Mouse (Mus musculus): ENCODE results near the gene Gm28042.

Gm28042 gene

DNA sequence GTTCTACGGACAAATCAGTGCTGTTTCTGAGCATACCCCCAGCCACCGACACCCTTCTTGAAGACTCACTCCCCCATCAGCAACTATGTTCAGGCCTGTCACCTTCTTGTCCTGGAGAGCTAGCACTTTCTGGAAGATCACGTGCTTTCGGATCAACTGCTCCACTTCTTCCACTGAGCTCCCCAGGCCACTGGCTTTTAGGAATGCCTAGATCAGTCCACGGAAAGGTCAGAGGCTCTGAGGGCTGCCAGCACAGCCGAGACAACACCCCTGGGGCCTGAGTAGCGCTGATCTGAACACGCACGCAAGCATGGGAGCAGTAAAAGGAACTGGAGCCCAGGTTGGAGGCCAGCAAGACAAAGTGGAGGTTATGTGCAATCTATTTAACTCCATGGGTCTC, 33.4 kb downstream of the Gm28042 start:
- DNase-seq (ENCODE audit: low spot score), result no peak

DNA sequence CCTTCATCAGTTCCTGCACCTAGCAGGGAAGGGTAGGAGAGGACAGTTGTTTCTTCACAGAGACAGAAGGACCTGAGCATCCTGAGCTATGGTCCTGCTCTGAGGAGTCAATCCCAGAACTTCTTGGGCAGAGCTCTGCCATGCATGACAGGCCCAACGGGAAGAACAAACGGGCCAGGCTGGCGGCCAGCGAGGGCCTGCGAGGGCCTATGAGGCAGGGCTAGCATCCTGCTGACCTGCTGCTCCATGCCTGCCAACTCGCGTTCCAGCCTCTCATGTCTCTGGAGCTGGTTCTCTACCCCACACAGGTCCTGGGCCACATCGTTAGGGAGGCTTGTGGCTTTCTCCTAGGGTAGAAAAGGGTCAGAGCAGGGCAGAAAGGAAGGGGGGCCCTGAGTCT, 35.0 kb downstream of the Gm28042 start:
- no peak for DNase-seq (ENCODE audit: low spot score)

DNA sequence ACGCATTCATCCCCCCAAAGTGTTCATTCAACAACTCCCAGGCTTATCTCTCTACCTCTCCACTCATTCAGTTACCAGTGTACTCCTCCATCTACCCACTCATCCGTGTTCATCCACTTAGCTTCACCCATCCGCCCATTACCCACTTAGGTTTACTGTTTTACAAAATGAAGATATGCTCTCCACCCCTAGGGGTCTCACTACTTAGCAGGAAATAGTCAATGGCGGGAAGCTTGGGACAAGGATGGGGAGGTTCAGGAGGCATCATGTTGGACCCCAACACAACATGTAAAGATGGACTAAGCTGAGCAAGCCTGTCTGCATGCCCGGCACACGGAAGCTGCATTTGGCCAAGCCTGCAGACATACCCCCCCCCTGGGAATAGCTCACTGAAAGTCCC, 37.3 kb downstream of the Gm28042 start:
- no peak for DNase-seq (ENCODE audit: low spot score)

DNA sequence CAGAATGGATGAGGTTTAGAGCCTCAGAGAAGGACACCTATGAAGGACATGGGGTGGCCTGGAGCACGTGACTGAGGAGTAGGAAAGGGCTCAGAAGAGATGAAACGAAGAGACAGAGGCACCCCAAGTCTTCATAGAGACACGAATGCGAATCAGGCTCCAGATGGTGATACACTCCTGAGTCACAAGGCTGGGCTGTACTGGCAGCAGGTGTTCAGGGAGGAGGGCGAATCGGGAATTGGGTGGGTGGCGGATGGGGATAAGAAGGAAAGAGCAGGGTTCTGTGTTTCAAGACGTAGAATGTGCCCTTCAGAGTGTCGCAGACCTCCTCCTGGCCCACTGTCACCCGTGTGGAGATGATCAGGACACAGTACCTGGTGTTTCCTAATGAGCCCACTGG, 38.0 kb downstream of the Gm28042 start:
- no peak for DNase-seq (ENCODE audit: low spot score)

GRCm38 (mm10) chr2:120066224-120066623, 38.9 kb downstream of the Gm28042 start:
- no peak for DNase-seq (ENCODE audit: low spot score)

- no peak for DNase-seq (ENCODE audit: low spot score)
These were observed 41.5 kb downstream of the Gm28042 start for GRCm38 (mm10) chr2:120068555-120069465.

- DNase-seq (ENCODE audit: low spot score), result no peak
These were observed 42.2 kb downstream of the Gm28042 start for GRCm38 (mm10) chr2:120069466-120069990.

- DNase-seq (ENCODE audit: low spot score), result no peak
These were observed 46.8 kb downstream of the Gm28042 start for GRCm38 (mm10) chr2:120074096-120074495.

DNA sequence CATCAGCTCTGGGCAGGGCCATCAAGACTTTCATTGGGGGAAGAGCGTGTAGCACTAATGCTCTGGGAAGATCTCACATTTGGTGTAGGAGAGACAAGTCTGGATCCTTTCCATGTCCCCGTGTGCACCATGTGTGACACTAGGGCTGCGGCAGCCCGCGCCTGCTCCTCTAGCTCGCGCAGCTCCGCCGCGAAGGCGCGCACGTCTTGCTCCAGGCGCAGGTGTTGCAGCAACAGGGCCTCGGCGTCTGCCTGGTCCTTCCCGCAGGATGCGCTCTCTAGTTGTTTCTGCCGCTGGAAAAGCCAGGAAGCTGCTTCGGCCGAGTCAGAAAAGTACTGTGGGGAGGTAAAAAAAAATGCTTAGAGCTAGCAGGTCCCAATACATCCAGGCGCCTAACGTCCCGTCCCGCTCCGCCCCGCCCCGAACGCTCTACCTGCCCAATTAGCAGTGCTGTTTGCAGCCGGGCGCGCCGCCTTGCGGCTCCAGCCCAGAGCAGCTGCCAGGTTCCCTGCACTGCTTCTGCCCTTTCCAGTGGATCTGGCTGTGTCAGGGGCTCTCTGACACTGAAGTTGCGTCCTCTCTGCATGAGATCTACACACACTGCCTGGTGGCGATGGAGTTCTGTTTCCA, 48.9 kb downstream of the Gm28042 start:
- DNase-seq (ENCODE audit: low spot score), result peak; percentile 60

GRCm38 (mm10) chr2:120082416-120082815, 55.1 kb downstream of the Gm28042 start:
- DNase-seq (ENCODE audit: low spot score), result no peak

DNA sequence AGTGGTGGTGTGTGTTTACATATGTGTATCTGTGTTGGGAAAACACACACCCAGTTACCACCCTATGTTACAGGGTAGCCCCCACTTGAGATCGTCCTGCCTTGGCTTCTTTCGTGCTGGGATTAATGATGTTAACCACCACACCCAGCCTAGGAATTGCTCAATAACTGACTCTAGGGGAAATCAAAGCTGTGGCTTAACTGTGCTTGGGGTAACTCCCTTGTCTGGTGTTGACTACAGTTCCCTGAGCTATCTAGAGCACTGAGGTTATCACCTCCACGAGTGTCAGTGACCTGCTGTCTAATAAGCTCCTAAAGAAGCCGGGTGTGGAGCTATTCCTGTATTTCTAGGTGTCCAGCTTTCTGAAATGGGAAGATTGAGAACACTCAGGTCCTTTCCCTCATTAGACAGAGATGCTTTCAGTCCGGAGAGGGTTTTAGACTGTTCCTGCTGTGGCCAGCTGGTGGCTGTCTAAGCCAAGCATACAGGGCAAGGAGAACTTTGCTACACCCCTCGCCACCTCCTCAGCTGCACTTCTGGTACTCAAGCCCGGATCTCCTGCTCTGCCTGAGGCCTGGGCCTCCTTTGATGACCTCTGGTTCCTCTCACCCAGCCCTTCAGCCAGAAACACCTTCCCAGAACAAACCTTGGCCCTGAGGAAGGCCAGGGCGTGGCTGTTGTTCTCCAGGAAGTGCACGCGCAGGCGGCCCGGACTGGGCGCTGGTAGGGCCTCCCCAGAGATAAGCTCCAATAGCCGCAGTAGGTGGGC, 57.5 kb downstream of the Gm28042 start:
- no peak for DNase-seq (ENCODE audit: low spot score)

GRCm38 (mm10) chr2:120086038-120086437, 58.7 kb downstream of the Gm28042 start:
- DNase-seq (ENCODE audit: low spot score), result no peak

DNA sequence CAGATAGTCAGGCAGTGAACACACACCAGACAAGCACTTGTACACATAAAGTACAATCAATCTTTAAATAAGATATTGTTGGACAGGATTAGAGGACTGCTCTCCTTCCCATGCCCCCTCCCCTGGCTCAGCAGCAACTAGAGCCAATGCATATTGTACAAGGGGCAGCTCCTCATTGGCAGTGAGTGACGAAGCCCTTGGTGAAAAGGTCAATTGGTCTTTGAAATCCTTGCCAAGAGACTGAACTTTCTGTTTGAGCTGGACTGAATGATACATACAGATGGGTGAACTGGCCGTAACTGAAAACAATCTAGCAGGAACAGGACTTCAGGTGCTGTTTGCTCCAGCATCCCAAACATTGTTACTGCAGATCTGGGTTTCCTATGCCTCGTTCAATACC, 60.1 kb downstream of the Gm28042 start:
- no peak for DNase-seq (ENCODE audit: low spot score)

DNA sequence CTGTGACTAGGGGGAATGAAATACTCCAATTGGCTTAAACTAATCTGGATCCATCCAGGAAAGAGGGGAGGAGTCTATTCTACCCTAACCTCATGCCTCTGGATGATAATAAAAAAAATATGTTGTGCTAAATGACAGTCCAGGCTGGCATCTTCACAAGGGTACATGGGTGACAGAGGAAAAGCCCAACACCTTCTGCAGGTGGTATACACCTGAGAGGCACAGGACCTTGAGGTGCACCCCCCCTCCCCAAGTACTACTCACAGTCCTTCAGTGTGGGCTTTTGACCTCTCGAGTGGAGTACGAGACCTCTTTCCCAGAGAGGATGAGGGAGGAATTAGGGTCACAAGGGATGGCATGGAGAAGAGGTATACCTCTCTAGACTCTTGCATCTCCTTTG, 60.6 kb downstream of the Gm28042 start:
- DNase-seq (ENCODE audit: low spot score), result no peak

- DNase-seq (ENCODE audit: low spot score), result no peak
These were observed 63.7 kb downstream of the Gm28042 start for GRCm38 (mm10) chr2:120090979-120091378.
